Mouse (Mus musculus) lung, embryonic 14.5 days (tissue): ENCODE data around the gene Hectd3. TPM values are rescaled to one million over a fixed set of nuclear protein-coding genes. Genes with fewer than 3 reads are reported as not detected.

Experiments
- ATAC-seq: fragments of 200-750 bp; cut with Nextera tagmentation; 2 replicates; pipeline ENCODE4 v1.8.0; 2017; ENCODE audit warnings: mild to moderate bottlenecking, moderate TSS enrichment, moderate library complexity; ENCODE audit not compliant: insufficient read depth
- DNase-seq: peaks from one replicate; pipeline ENCODE4 v3.0.0-alpha.2; 2015
- H3K27ac ChIP-seq: fragments of 300-500 bp; sonication (generic); 2 replicates; pipeline ENCODE4 v1.5.1; 2014; ENCODE audit warnings: low read depth, mild to moderate bottlenecking, moderate library complexity
- H3K27me3 ChIP-seq: fragments of 300-500 bp; sonication (generic); 2 replicates; pipeline ENCODE4 v1.6.1; 2014; ENCODE audit warnings: low read length, control low read depth; ENCODE audit not compliant: insufficient read depth
- H3K36me3 ChIP-seq: fragments of 300-500 bp; sonication (generic); 2 replicates; pipeline ENCODE4 v1.6.1; 2014; ENCODE audit warnings: control low read depth; ENCODE audit not compliant: insufficient read depth
- H3K4me1 ChIP-seq: fragments of 300-500 bp; sonication (generic); 2 replicates; pipeline ENCODE4 v1.6.1; 2014; ENCODE audit warnings: antibody characterized with exemption, control low read depth; ENCODE audit not compliant: insufficient read depth
- H3K4me2 ChIP-seq: fragments of 300-500 bp; sonication (generic); 2 replicates; pipeline ENCODE4 v1.6.1; 2014; ENCODE audit warnings: mild to moderate bottlenecking
- H3K4me3 ChIP-seq: fragments of 300-500 bp; sonication (generic); 2 replicates; pipeline ENCODE4 v1.5.1; 2014; ENCODE audit warnings: low read depth, low read length
- H3K9ac ChIP-seq: fragments of 300-500 bp; sonication (generic); 2 replicates; pipeline ENCODE4 v1.6.1; 2014
- H3K9me3 ChIP-seq: fragments of 300-500 bp; sonication (generic); 2 replicates; pipeline ENCODE4 v1.6.1; 2016; ENCODE audit warnings: low read depth, low read length, control low read depth
- CTCF ChIP-seq: IDR thresholded peaks from 2 replicates; pipeline ENCODE4 v1.5.1; 2016; ENCODE audit warnings: antibody characterized with exemption, low read depth
- WGBS: fragments of 180-500 bp; shearing (Covaris S2); extraction: QIAGEN DNeasy Blood & Tissue Kit; methylation state at CpG from one replicate; pipeline ENCODE4 v1.1.7; 2014; 5-methylcytosine and 5-hydroxymethylcytosine counted together
- polyA plus RNA-seq: library from polyadenylated mRNA; unstranded; fragments of >200 nt; fragmentation: Nextera tagmentation; extraction: Ambion mirVana; gene quantifications from 2 replicates; pipeline ENCODE4 v1.2.1, GENCODE M21; 2014

Hectd3 gene
- polyA plus RNA-seq, 1 experiment from 2014 or later, result 9.1 TPM

DNA sequence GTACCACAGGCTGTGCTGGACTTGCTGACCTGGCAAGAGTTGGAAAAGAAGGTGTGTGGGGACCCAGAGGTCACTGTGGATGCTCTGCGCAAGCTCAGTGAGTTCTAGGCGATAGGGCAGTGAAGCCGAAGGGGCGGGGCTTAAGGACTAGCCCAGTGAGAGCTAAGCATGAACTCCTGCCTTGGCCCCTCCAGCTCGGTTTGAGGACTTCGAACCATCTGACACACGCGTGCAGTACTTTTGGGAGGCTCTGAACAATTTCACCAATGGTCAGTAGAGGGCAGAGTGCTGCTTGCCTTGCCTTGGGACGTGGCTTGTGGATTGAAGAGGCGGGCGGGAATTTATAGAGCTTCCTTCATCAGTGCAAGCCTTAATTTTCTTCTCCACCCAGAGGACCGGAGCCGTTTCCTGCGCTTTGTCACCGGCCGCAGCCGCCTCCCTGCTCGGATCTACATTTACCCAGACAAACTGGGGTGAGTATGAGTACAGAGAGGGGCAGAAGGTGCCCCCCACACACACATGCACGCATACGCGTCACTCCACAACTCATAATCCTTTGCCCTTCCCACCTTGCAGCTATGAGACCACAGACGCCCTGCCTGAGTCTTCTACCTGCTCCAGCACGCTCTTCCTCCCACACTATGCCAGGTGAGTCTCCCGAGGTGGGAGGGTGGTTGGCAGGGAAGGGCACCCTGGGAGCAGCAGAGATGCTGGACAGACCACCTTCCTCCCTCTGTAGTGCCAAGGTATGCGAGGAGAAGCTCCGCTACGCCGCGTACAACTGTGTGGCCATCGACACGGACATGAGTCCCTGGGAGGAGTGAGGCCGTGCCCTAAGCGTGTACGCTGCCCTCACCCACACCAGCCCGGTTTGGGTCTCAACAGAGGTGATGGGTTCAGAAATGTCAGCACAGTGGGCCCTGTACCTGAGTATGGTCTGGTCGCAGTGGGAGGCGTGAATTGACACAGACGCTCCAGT is 7.7 kb downstream of the Hectd3 start:
- no peaks in the 10 kb centered on the region for H3K4me1 ChIP-seq
- DNase-seq (peak; percentile 91), ATAC-seq (peak; percentile 62)
- H3K36me3 ChIP-seq, result peaks cover 15% of the 10 kb centered on the region; the same call in 1 of the 2 replicates
- 52% methylated on average over 38 of the region's 38 CpGs for WGBS
- H3K27ac ChIP-seq, result no peak overlapping the region
- H3K4me2 ChIP-seq, result no peak overlapping the region
- no peaks in the 10 kb centered on the region for H3K9me3 ChIP-seq
- H3K9ac ChIP-seq, result no peak overlapping the region
- no peak overlapping the region for H3K4me3 ChIP-seq
- H3K27me3 ChIP-seq, result no peaks in the 10 kb centered on the region
- TF ChIP-seq CTCF, result peak; percentile 84

DNA sequence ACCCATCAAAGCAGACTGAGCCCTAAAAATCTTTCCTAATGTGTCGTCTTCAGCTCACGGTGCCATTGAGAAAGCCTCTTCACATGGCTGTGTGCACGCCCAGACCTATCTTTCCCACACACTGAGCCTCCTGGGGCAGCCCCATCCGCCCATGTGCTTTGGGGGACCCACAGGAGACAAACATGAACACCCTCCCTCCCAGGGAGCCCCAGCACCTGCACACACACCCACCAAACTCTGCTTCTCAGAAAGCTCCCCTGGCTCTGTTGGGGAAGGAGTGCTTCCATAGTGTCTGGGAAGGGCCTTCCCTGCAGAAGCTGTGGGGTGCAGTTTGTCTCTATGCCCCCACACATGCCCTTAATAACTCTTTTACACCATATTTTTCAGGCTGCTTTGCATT is 9.5 kb downstream of the Hectd3 start:
- DNase-seq (no peak), ATAC-seq (no peak)
- no peaks in the 10 kb centered on the region for H3K27me3 ChIP-seq

DNA sequence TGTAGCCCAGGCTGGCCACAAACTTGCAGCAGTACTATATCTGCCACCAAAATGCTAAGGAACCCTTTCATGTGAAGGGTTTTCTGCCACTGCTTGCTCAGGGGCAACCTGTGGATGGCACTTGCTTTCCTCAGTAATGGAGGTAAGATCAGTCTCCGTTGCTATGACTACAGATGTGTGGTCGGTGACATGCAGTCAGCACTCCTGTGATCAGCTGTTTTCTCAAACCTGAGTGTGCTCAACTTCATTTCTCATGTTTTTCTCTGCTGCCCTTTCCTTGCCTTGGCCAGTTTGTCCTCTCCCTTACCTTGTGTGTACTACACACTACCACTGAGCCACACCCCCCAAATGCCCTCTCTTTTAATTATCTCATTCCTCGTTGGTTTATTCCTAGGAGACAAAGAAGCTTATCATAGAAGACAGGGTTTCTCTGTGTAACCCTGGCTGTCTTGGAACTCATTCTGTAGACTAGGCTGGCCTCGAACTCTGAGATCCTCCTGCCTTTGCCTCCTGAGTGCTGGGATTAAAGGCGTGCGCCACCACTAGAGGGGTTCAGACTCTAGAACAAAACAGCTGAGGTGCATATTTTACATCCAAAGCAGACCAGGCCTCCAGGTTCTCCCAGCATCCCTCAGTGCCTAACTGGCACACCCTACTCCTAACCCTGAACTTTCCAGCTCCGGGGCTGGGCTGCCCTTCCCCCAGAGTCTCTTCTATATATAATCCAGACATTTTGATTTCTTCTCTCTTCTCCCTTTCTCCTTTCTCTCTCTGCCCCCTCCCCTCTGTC is 10.7 kb downstream of the Hectd3 start:
- Histone ChIP-seq H3K27ac (no peak overlapping the region), H3K9ac (no peak overlapping the region), H3K4me1 (no peaks in the 10 kb centered on the region), H3K4me3 (no peak overlapping the region), H3K36me3 (no peaks in the 10 kb centered on the region), H3K9me3 (no peaks in the 10 kb centered on the region), H3K4me2 (no peak overlapping the region), H3K27me3 (no peaks in the 10 kb centered on the region)
- no peak for DNase-seq
- 71% methylated on average over 7 of the region's 7 CpGs for WGBS
- no peak; the same call in 1 of the 2 replicates for ATAC-seq
- no peak for TF ChIP-seq CTCF

More for the DNA sequence above, 9.5 kb downstream of the Hectd3 start:
- TF ChIP-seq CTCF, result no peak
- no peaks in the 10 kb centered on the region for H3K4me1 ChIP-seq
- H3K4me2 ChIP-seq, result no peak overlapping the region
- H3K27ac ChIP-seq, result no peak overlapping the region
- no peak overlapping the region for H3K9ac ChIP-seq
- 76% methylated on average over 4 of the region's 4 CpGs for WGBS
- H3K4me3 ChIP-seq, result no peak overlapping the region
- no peaks in the 10 kb centered on the region for H3K9me3 ChIP-seq
- H3K36me3 ChIP-seq, result peaks cover 7% of the 10 kb centered on the region; the same call in 1 of the 2 replicates

DNA sequence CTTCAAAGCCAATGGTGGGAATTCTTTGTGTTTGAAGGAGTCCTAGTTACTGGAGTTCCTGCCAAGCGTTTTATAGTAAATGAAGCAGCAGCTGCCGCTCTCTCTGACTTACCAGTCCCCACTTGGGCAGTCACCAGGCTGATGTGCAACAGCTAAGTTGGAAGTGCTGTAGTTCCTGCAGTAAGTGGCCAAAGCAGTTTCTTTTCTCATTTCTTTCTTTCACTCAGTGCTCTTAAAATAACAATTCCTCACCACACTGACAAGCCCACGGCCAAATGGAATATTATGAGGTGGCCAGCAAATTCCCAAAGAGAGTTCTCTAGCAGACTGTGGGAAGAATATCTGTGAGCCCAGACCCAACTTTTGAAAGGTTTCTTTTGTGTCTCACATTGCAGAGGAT is 11.9 kb downstream of the Hectd3 start:
- WGBS, result 62% methylated on average over 3 of the region's 3 CpGs
- no peak overlapping the region for H3K4me3 ChIP-seq
- no peak for TF ChIP-seq CTCF
- no peaks in the 10 kb centered on the region for H3K36me3 ChIP-seq
- no peaks in the 10 kb centered on the region for H3K4me1 ChIP-seq
- DNase-seq (no peak), ATAC-seq (no peak)
- no peaks in the 10 kb centered on the region for H3K27me3 ChIP-seq
- no peak overlapping the region for H3K27ac ChIP-seq
- no peak overlapping the region for H3K4me2 ChIP-seq
- H3K9ac ChIP-seq, result no peak overlapping the region
- no peaks in the 10 kb centered on the region for H3K9me3 ChIP-seq

DNA sequence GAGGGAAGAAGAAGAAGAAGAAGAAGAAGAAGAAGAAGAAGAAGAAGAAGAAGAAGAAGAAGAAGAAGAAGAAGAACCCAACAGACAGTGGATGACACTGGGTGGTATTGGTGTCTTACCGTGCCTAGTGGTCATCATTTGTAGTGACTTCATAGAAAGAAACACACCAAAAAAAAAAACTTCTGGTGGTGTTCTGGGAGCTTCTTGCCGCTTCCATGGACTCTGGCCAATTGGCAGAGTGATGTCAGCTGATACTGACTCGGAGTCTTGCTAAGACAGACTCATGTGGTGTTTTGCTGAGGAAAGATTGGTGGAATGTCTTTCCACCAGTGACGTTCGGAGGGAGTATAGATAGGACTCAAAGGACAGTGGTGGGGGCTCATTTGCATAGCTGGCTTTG is 15.1 kb downstream of the Hectd3 start:
- Histone ChIP-seq H3K4me2 (no peak overlapping the region), H3K9ac (no peak overlapping the region), H3K36me3 (no peaks in the 10 kb centered on the region), H3K9me3 (no peaks in the 10 kb centered on the region), H3K4me1 (no peaks in the 10 kb centered on the region), H3K27ac (no peak overlapping the region), H3K4me3 (no peak overlapping the region), H3K27me3 (no peaks in the 10 kb centered on the region)
- WGBS, result 74% methylated on average over 5 of the region's 5 CpGs
- TF ChIP-seq CTCF, result no peak
- DNase-seq (peak; percentile 5), ATAC-seq (no peak)

DNA sequence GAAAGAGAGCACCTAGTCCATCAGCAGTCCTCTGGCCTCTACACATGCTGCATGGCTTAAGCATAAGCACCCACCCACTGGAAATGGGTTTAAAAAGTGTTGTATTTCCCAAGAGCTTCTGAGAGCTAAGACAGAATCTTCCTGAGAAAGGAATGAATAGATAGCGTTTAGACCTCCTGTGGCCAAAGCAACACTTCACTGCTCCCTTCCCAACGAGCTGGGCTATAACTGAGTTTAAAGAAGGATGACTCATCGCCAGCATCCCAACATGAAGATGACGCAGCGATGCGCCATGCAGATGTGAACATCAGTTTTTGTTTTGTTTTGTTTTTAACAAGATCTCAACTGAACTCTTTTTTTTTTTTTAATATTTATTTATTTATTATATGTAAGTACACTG is 18.5 kb downstream of the Hectd3 start:
- no peaks in the 10 kb centered on the region for H3K9me3 ChIP-seq
- H3K4me2 ChIP-seq, result no peak overlapping the region
- no peak for DNase-seq
- H3K36me3 ChIP-seq, result no peaks in the 10 kb centered on the region
- no peak overlapping the region for H3K9ac ChIP-seq
- WGBS, result 86% methylated on average over 6 of the region's 6 CpGs
- no peaks in the 10 kb centered on the region for H3K4me1 ChIP-seq
- ATAC-seq, result no peak
- H3K27me3 ChIP-seq, result no peaks in the 10 kb centered on the region
- TF ChIP-seq CTCF, result no peak
- no peak overlapping the region for H3K27ac ChIP-seq
- no peak overlapping the region for H3K4me3 ChIP-seq

DNA sequence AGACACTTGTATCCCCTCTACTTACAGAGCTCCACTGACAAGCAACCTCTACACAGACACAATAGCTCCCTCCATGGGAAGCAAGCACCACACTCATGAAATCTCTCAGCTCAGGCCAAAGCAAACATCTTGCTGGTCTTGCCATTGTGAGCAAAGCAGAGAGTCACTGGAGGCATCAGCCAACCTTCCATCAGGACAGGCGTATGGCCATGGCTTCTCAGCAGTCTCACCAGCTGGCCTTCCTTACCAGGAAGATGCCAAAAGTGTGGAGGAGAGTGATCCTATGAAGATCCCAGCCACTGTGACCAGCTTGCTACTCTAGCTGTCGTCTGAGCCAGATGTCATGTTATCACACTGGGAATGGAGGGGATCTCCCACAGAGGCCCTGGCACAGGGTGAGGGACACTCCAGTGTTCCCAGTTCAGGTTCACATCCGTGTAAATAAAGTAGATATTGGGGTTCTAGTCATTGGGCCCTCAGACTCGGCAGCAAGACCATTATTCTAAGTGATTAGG is 19.8 kb downstream of the Hectd3 start:
- ATAC-seq (no peak), DNase-seq (no peak)
- no peaks in the 10 kb centered on the region for H3K4me1 ChIP-seq
- no peaks in the 10 kb centered on the region for H3K27me3 ChIP-seq
- H3K9ac ChIP-seq, result no peak overlapping the region
- TF ChIP-seq CTCF, result no peak
- H3K4me2 ChIP-seq, result no peak overlapping the region
- no peak overlapping the region for H3K27ac ChIP-seq
- H3K4me3 ChIP-seq, result no peak overlapping the region
- no peaks in the 10 kb centered on the region for H3K9me3 ChIP-seq
- H3K36me3 ChIP-seq, result no peaks in the 10 kb centered on the region
- WGBS, result 51% methylated on average over 4 of the region's 4 CpGs
